Mouse (Mus musculus): Measurements from ENCODE around the gene Tmem106a. TPM values are rescaled to one million over a fixed set of nuclear protein-coding genes. Genes with fewer than 3 reads are reported as not detected.
"Not testable (repeated sequence)": the region's sequence is repeated elsewhere in the genome, so short reads cannot be mapped to it uniquely, and the experiment has no call there.

Tmem106a gene
- total RNA-seq, 1 experiment from 2014 or later, result 11.4 TPM

GRCm38 (mm10) chr11:101602491-101602890 lies 20.4 kb downstream of the Tmem106a start:
- peak; percentile 73 for DNase-seq

GRCm38 (mm10) chr11:101604116-101604515 lies 22.1 kb downstream of the Tmem106a start:
- no peak for DNase-seq

GRCm38 (mm10) chr11:101604531-101605453 lies 22.8 kb downstream of the Tmem106a start:
- DNase-seq, result peak; percentile 83

GRCm38 (mm10) chr11:101607134-101607533 lies 25.1 kb downstream of the Tmem106a start:
- not testable (repeated sequence) for DNase-seq

GRCm38 (mm10) chr11:101610445-101610844 lies 28.4 kb downstream of the Tmem106a start:
- DNase-seq, result no peak

GRCm38 (mm10) chr11:101613596-101613995 lies 31.6 kb downstream of the Tmem106a start:
- DNase-seq, result no peak

GRCm38 (mm10) chr11:101614116-101614515 lies 32.1 kb downstream of the Tmem106a start:
- no peak for DNase-seq

GRCm38 (mm10) chr11:101615380-101615779 lies 33.3 kb downstream of the Tmem106a start:
- no peak for DNase-seq

GRCm38 (mm10) chr11:101616104-101616503 lies 34.1 kb downstream of the Tmem106a start:
- DNase-seq, result no peak

GRCm38 (mm10) chr11:101616948-101617767 lies 35.1 kb downstream of the Tmem106a start:
- no peak for DNase-seq

GRCm38 (mm10) chr11:101617849-101618248 lies 35.8 kb downstream of the Tmem106a start:
- peak; percentile 35 for DNase-seq

- DNase-seq, result no peak
These were observed 36.6 kb downstream of the Tmem106a start for GRCm38 (mm10) chr11:101618596-101618995.

GRCm38 (mm10) chr11:101620022-101620655 lies 38.1 kb downstream of the Tmem106a start:
- not testable (repeated sequence) for DNase-seq

GRCm38 (mm10) chr11:101626649-101626994 lies 44.6 kb downstream of the Tmem106a start:
- no peak for DNase-seq

GRCm38 (mm10) chr11:101626995-101627856 lies 45.2 kb downstream of the Tmem106a start, which contains the start of gene Rdm1:
TSS of gene Rdm1 (plus strand) at chr11:101627195.
- DNase-seq, result peak; percentile 84

- DNase-seq, result peak; percentile 92
These were observed 46.0 kb downstream of the Tmem106a start for GRCm38 (mm10) chr11:101627857-101628559.

GRCm38 (mm10) chr11:101628733-101629417 lies 46.8 kb downstream of the Tmem106a start:
- not testable (repeated sequence) for DNase-seq

GRCm38 (mm10) chr11:101635660-101636059 lies 53.6 kb downstream of the Tmem106a start:
- no peak for DNase-seq

- DNase-seq, result no peak
These were observed 57.7 kb downstream of the Tmem106a start for GRCm38 (mm10) chr11:101639761-101640160.
